Mouse (Mus musculus) lung, postnatal 0 days (tissue): ENCODE data around the gene Olfr1370. TPM values are rescaled to one million over a fixed set of nuclear protein-coding genes. Genes with fewer than 3 reads are reported as not detected.
"Not testable (repeated sequence)": the region's sequence is repeated elsewhere in the genome, so short reads cannot be mapped to it uniquely, and the experiment has no call there.

ENCODE experiments used
- ATAC-seq: fragments of 200-750 bp; cut with Nextera tagmentation; 2 replicates; pipeline ENCODE4 v1.8.0; 2017; ENCODE audit warnings: moderate library complexity
- DNase-seq: peaks from one replicate; pipeline ENCODE4 v3.0.0-alpha.2; 2016; ENCODE audit warnings: low spot score
- H3K27ac ChIP-seq: fragments of 300-500 bp; sonication (generic); 2 replicates; pipeline ENCODE4 v1.5.1; 2014; ENCODE audit warnings: antibody characterized with exemption, mild to moderate bottlenecking, low read length, mixed read lengths
- H3K27me3 ChIP-seq: fragments of 300-500 bp; sonication (generic); replicated peaks from 2 replicates; pipeline ENCODE4 v1.6.1; 2014; ENCODE audit warnings: low read length, mixed read lengths; ENCODE audit not compliant: insufficient read depth
- H3K36me3 ChIP-seq: fragments of 300-500 bp; sonication (generic); 2 replicates; pipeline ENCODE4 v1.6.1; 2014; ENCODE audit warnings: low read length, mixed read lengths; ENCODE audit not compliant: insufficient read depth
- H3K4me1 ChIP-seq: fragments of 300-500 bp; sonication (generic); 2 replicates; pipeline ENCODE4 v1.6.1; 2014; ENCODE audit warnings: antibody characterized with exemption, low read depth, low read length, mixed read lengths; ENCODE audit not compliant: insufficient read depth
- H3K4me2 ChIP-seq: fragments of 300-500 bp; sonication (generic); replicated peaks from 2 replicates; pipeline ENCODE4 v1.6.1; 2014; ENCODE audit warnings: low read depth, mild to moderate bottlenecking, low read length, moderate library complexity, mixed read lengths
- H3K4me3 ChIP-seq: fragments of 300-500 bp; sonication (generic); 2 replicates; pipeline ENCODE4 v1.5.1; 2014; ENCODE audit warnings: low read depth, low read length
- H3K9ac ChIP-seq: fragments of 300-500 bp; sonication (generic); replicated peaks from 2 replicates; pipeline ENCODE4 v1.6.1; 2014; ENCODE audit warnings: low read depth, mild to moderate bottlenecking
- H3K9me3 ChIP-seq: fragments of 300-500 bp; sonication (generic); 2 replicates; pipeline ENCODE4 v1.6.1; 2016; ENCODE audit warnings: low read length, mixed read lengths
- CTCF ChIP-seq: IDR thresholded peaks from 2 replicates; pipeline ENCODE4 v1.5.1; 2016; ENCODE audit warnings: antibody characterized with exemption, mild to moderate bottlenecking
- EP300 ChIP-seq: IDR thresholded peaks from 2 replicates; pipeline ENCODE4 v1.6.1; 2016; ENCODE audit warnings: antibody characterized with exemption, mild to moderate bottlenecking, control low read depth
- WGBS: fragments of 180-500 bp; shearing (Covaris S2); extraction: QIAGEN DNeasy Blood & Tissue Kit; methylation state at CpG from one replicate; pipeline ENCODE4 v1.1.7; 2014; 5-methylcytosine and 5-hydroxymethylcytosine counted together
- polyA plus RNA-seq: library from polyadenylated mRNA; unstranded; fragments of >200 nt; fragmentation: Nextera tagmentation; extraction: Ambion mirVana; gene quantifications from 2 replicates; pipeline ENCODE4 v1.2.1, GENCODE M21; 2015

Olfr1370 gene
- polyA plus RNA-seq = not detected in 2 replicates

- Histone ChIP-seq H3K27ac (no peak within 1 kb of the TSS), H3K4me2 (no peak within 1 kb of the TSS), H3K36me3 (no peaks in the 10 kb centered on the region), H3K9ac (no peak within 1 kb of the TSS), H3K4me3 (no peak within 1 kb of the TSS), H3K4me1 (no peaks in the 10 kb centered on the region), H3K27me3 (no peaks in the 10 kb centered on the region), H3K9me3 (no peaks in the 10 kb centered on the region)
- no peak for DNase-seq
- 68% methylated on average over 3 of the region's 3 CpGs for WGBS
- TF ChIP-seq CTCF (no peak), EP300 (no peak)
- ATAC-seq = no peak
Measured at GRCm38 (mm10) chr13:21074847-21075246, at the start of gene Olfr1370. Olfr1370 (minus strand) TSS chr13:21074947.

- Histone ChIP-seq H3K36me3 (no peaks in the 10 kb centered on the region), H3K9ac (no peak overlapping the region), H3K27ac (no peak overlapping the region), H3K9me3 (no peaks in the 10 kb centered on the region), H3K27me3 (no peaks in the 10 kb centered on the region), H3K4me1 (no peaks in the 10 kb centered on the region), H3K4me2 (no peak overlapping the region), H3K4me3 (no peak overlapping the region)
- DNase-seq (no peak), ATAC-seq (no peak)
- TF ChIP-seq CTCF (no peak), EP300 (no peak)
- WGBS = 67% methylated on average over 4 of the region's 4 CpGs
Measured at GRCm38 (mm10) chr13:21114121-21114520, 39.4 kb upstream of the Olfr1370 start.

- DNase-seq, H3K4me3 ChIP-seq, ATAC-seq, H3K36me3 ChIP-seq, H3K27ac ChIP-seq, H3K9me3 ChIP-seq, H3K4me2 ChIP-seq, H3K27me3 ChIP-seq, H3K9ac ChIP-seq, H3K4me1 ChIP-seq: not testable (repeated sequence)
- WGBS = 71% methylated on average over 3 of the region's 3 CpGs
Measured at GRCm38 (mm10) chr13:21111183-21111582, 36.4 kb upstream of the Olfr1370 start, which contains the start of gene Olfr1369-ps1. Olfr1369-ps1 (plus strand) TSS chr13:21111483.

GRCm38 (mm10) chr13:21110441-21110840, 35.7 kb upstream of the Olfr1370 start:
- Histone ChIP-seq H3K9me3 (no peaks in the 10 kb centered on the region), H3K9ac (no peak overlapping the region), H3K27ac (no peak overlapping the region), H3K4me2 (no peak overlapping the region), H3K36me3 (no peaks in the 10 kb centered on the region), H3K4me3 (no peak overlapping the region), H3K4me1 (no peaks in the 10 kb centered on the region), H3K27me3 (no peaks in the 10 kb centered on the region)
- ATAC-seq (no peak), DNase-seq (no peak)
- TF ChIP-seq CTCF (no peak), EP300 (no peak)
- 90% methylated on average over 6 of the region's 6 CpGs for WGBS

- no peak overlapping the region for H3K4me3 ChIP-seq
- H3K9ac ChIP-seq = no peak overlapping the region
- H3K27ac ChIP-seq = no peak overlapping the region
- no peaks in the 10 kb centered on the region for H3K36me3 ChIP-seq
- H3K27me3 ChIP-seq = no peaks in the 10 kb centered on the region
- DNase-seq (no peak), ATAC-seq (no peak)
- WGBS = 88% methylated on average over 3 of the region's 3 CpGs
- no peak for TF ChIP-seq CTCF
- H3K4me2 ChIP-seq = no peak overlapping the region
- H3K4me1 ChIP-seq = no peaks in the 10 kb centered on the region
- H3K9me3 ChIP-seq = no peaks in the 10 kb centered on the region
Measured at GRCm38 (mm10) chr13:21109759-21110158, 35.0 kb upstream of the Olfr1370 start.

- ATAC-seq = no peak
- Histone ChIP-seq H3K4me2 (no peak overlapping the region), H3K27ac (no peak overlapping the region), H3K9me3 (no peaks in the 10 kb centered on the region), H3K4me3 (no peak overlapping the region), H3K9ac (no peak overlapping the region), H3K27me3 (no peaks in the 10 kb centered on the region), H3K4me1 (no peaks in the 10 kb centered on the region), H3K36me3 (no peaks in the 10 kb centered on the region)
- DNase-seq = no peak
- TF ChIP-seq EP300 (no peak), CTCF (no peak)
- 57% methylated on average over 2 of the region's 2 CpGs for WGBS
Measured at GRCm38 (mm10) chr13:21082686-21083085, 7.9 kb upstream of the Olfr1370 start.

- Histone ChIP-seq H3K9ac (no peak overlapping the region), H3K9me3 (no peaks in the 10 kb centered on the region), H3K4me2 (no peak overlapping the region), H3K4me3 (no peak overlapping the region), H3K27ac (no peak overlapping the region), H3K36me3 (no peaks in the 10 kb centered on the region), H3K4me1 (no peaks in the 10 kb centered on the region), H3K27me3 (no peaks in the 10 kb centered on the region)
- no peak for ATAC-seq
- WGBS = 73% methylated on average over 2 of the region's 2 CpGs
- DNase-seq = no peak
- TF ChIP-seq EP300 (no peak), CTCF (no peak)
Measured at GRCm38 (mm10) chr13:21066021-21066420, 8.7 kb downstream of the Olfr1370 start.
